Mouse (Mus musculus) ES-Bruce4 (cell line): Measurements from ENCODE around the gene Dolk. TPM values are rescaled to one million over a fixed set of nuclear protein-coding genes. Genes with fewer than 3 reads are reported as not detected.

Source experiments
- H3K27ac ChIP-seq: 2 replicates; pipeline ENCODE4 v1.5.1; 2012; ENCODE audit warnings: low read length, inconsistent platforms; ENCODE audit not compliant: insufficient read depth
- H3K27me3 ChIP-seq: 2 replicates; pipeline ENCODE4 v1.6.1; 2012; ENCODE audit warnings: mild to moderate bottlenecking, low read length, inconsistent platforms; ENCODE audit not compliant: control insufficient read depth, poor library complexity, insufficient read depth, severe bottlenecking
- H3K36me3 ChIP-seq: 2 replicates; pipeline ENCODE4 v1.6.1; 2012; ENCODE audit warnings: inconsistent platforms, mild to moderate bottlenecking, low read length, moderate library complexity; ENCODE audit not compliant: control insufficient read depth, poor library complexity, insufficient read depth, severe bottlenecking
- H3K4me1 ChIP-seq: one replicate; pipeline ENCODE4 v1.8.1; 2011; ENCODE audit warnings: low read length; ENCODE audit not compliant: control insufficient read depth, insufficient read depth
- H3K4me3 ChIP-seq: 2 replicates; pipeline ENCODE4 v1.5.1; 2011; ENCODE audit warnings: low read depth, mild to moderate bottlenecking, low read length
- H3K9ac ChIP-seq: 2 replicates; pipeline ENCODE4 v1.6.1; 2012; ENCODE audit warnings: low read depth, mild to moderate bottlenecking, inconsistent platforms; ENCODE audit not compliant: poor library complexity, severe bottlenecking
- H3K9me3 ChIP-seq: replicated peaks from 2 replicates; pipeline ENCODE4 v1.6.1; 2012; ENCODE audit warnings: mild to moderate bottlenecking, low read length, inconsistent platforms; ENCODE audit not compliant: control insufficient read depth, poor library complexity, insufficient read depth, severe bottlenecking
- CTCF ChIP-seq: IDR thresholded peaks from one replicate; pipeline ENCODE4 v1.8.1; 2011; ENCODE audit warnings: low read depth, low read length
- EP300 ChIP-seq: IDR thresholded peaks from 2 replicates; pipeline ENCODE4 v1.6.1; 2011; ENCODE audit warnings: low read depth, low read length; ENCODE audit not compliant: insufficient read depth
- POLR2A ChIP-seq: IDR thresholded peaks from one replicate; pipeline ENCODE4 v1.8.1; 2011; ENCODE audit warnings: low read length; ENCODE audit not compliant: insufficient read depth
- polyA plus RNA-seq: library from polyadenylated mRNA; stranded (reverse); fragments of >200 nt; gene quantifications from 2 replicates; pipeline ENCODE4 v1.2.4, GENCODE M21; 2011; ENCODE audit warnings: low read depth; ENCODE audit not compliant: missing spikeins, insufficient read depth, insufficient read length

The Dolk gene
- polyA plus RNA-seq, 1 experiment: 3.4 TPM

DNA sequence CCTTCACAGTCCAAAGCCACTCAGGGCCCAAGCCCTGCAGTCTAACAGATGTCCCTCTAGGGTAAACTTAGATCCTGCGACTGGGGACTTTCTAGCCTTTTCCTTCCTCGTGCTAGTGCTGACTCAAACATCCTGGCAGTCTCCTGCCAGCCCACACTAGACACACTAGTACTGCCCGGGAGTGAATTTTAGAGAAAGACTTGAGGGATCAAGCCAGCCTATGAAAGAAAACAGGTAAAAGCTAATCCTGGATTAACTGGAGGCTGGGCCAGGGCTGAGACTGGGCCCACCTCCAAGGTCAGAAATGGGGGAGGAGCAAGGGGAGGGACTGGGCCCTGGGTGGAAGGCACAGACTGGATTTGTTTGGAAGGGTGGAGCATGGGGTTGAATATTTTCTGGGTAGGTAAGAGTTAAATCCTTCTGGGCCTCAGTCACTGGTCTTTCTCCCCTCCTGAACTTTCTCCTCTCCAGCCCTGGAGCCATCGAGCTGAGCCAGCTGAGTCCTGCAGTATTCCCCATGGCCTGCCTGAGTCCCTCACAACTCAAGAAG, 19.7 kb downstream of the Dolk start:
- H3K27me3 ChIP-seq: no peaks in the 10 kb centered on the region
- H3K4me1 ChIP-seq: peaks cover 6% of the 10 kb centered on the region
- TF ChIP-seq EP300 (no peak), POLR2A (no peak), CTCF (no peak)
- peak overlapping the region; percentile 30 for H3K4me3 ChIP-seq
- peak overlapping the region; percentile 83 for H3K27ac ChIP-seq
- H3K9me3 ChIP-seq: no peaks in the 10 kb centered on the region
- peak overlapping the region; percentile 55 for H3K9ac ChIP-seq
- no peaks in the 10 kb centered on the region for H3K36me3 ChIP-seq

DNA sequence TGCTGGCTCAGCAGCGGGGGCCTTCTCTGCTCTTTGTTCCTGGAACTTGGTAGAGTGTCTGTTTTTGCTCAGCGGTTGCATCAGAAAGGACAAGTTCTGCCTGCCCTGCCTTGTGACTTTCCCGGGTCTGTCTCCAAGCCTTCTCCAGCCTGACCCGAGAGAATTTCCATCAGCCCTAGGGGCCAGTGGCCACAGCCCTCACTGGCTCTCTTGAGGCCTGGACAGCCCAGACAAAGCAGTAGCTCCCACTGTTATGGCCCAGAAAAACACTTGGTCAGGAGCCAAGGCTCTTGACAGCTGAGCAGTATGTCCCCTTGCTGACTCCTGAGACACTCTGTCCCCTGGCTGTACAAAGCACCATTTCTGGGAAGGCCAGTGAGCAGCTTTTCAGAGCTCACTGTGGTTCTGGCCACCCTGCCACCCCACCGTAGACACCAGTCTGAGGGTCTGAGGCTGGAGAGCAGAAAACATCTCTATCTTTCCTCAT, 20.3 kb downstream of the Dolk start, which contains the start of gene Phyhd1:
Gene Phyhd1, plus strand, starts transcription at position 437 of the 487 bp plus-strand sequence.
- TF ChIP-seq EP300 (0 out of 2 replicates have a peak, but pooled peaks have one; percentile 22), CTCF (no peak), POLR2A (no peak)
- Histone ChIP-seq H3K36me3 (no peaks in the 10 kb centered on the region), H3K4me3 (peak within 1 kb of the TSS; percentile 30)

DNA sequence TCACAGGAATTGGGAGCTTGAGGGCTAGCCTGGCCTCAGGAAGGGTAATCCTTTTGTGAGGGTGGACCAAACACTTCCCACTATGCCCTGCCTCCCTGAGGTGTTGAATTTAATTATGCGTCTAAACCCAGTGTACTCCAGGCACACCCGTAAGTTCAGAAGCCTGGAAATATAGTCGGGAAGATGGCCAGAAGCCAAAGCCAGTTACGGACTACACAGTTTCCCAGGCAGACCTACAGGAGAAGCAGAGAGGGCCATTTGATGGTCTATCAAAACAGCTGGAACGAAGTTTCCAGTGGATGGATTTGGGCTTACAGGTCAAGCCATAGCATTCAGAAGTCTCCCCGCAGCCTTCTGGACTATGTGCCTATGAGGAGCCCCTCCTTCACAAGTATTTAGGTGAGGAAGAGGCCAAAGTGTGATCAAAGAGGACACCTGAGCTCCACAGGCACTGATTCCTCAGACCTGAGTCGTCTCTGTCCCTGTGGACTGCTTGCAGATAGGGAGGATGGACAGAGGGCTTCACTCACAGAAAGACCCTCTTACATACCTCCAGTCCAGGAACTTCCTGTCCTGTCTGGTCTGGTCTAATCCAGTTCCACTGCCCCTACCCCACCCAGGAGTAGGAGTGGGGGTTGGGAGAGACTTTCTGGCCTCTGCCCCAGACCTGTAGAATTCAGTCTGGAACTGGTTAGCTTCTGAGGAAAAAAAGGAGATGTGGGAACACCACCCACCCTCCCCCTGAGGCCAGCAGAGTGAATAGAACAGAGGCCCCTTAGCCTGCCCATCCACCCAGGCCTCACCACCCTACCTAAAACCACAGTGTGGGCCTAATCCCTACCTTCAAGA, 21.2 kb downstream of the Dolk start:
- Histone ChIP-seq H3K9ac (0 out of 2 replicates have a peak overlapping the region, but pooled peaks have one; percentile 55), H3K27ac (peak overlapping the region; percentile 83), H3K36me3 (no peaks in the 10 kb centered on the region), H3K27me3 (no peaks in the 10 kb centered on the region), H3K4me3 (no peak overlapping the region), H3K9me3 (no peaks in the 10 kb centered on the region), H3K4me1 (peaks cover 6% of the 10 kb centered on the region)
- no peak for TF ChIP-seq POLR2A
- no peak for TF ChIP-seq CTCF
- peak; percentile 89 for TF ChIP-seq EP300

More for the DNA sequence above, 20.3 kb downstream of the Dolk start, which contains the start of gene Phyhd1:
- H3K9me3 ChIP-seq: no peaks in the 10 kb centered on the region
- no peaks in the 10 kb centered on the region for H3K27me3 ChIP-seq
- H3K27ac ChIP-seq: peak within 1 kb of the TSS; percentile 83
- H3K4me1 ChIP-seq: peaks cover 6% of the 10 kb centered on the region
- H3K9ac ChIP-seq: peak within 1 kb of the TSS; percentile 55

DNA sequence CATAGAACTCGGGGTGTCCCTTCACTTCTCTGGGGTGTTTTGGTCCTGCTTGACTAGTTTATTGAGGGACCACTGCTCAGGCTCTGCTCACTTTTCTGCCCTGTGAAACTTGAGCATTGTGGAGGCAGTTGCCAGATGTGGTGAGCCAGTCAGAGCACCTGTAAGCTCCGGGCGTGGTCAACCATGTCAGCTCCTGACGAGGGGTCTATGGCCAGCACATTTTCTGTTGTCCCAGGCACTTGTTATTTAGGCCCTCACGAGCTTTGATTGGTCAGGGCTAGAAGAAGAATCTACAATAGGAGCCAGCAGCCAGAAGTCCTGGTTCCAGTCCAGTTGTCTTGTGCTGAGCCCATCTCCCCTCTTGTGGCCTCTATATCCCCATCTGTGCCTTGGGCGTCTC, 22.3 kb downstream of the Dolk start:
- Histone ChIP-seq H3K36me3 (no peaks in the 10 kb centered on the region), H3K4me3 (no peak overlapping the region), H3K4me1 (peaks cover 6% of the 10 kb centered on the region), H3K27me3 (no peaks in the 10 kb centered on the region), H3K9me3 (no peaks in the 10 kb centered on the region), H3K27ac (0 out of 2 replicates have a peak overlapping the region, but pooled peaks have one; percentile 11), H3K9ac (no peak overlapping the region)
- no peak for TF ChIP-seq CTCF
- no peak for TF ChIP-seq POLR2A
- no peak for TF ChIP-seq EP300

DNA sequence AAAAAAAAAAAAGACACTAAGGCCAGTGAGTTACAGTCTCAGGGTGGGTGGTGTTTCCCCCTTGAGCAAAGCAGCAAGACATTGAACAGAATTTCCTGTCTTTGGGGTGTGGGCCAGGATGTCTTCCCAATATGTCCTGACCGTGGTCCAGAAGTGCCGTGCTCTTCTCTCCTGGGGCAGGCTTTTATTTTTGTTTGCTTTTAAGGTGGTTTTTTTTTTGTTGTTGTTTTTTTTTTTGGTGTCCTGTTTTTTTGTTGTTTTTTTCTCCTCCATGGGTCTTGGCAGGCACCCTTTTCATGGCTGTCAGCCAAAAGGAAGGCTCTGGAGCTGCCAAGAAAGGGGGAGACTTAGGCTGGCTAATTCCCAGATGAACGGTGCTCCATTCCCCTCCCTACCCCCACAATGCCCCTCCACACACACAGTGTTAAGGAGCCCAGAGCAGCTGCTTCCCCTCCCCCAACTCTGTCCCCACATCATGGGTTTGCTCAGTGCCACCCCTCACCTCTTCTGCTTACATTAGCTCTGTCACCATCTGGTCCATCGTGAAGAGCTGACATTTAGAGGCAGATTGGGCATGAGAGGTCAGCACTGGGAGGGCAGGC, 23.2 kb downstream of the Dolk start:
- H3K27me3 ChIP-seq: no peaks in the 10 kb centered on the region
- TF ChIP-seq EP300: no peak
- TF ChIP-seq POLR2A: no peak
- no peak for TF ChIP-seq CTCF
- H3K36me3 ChIP-seq: no peaks in the 10 kb centered on the region
- peaks cover 8% of the 10 kb centered on the region for H3K4me1 ChIP-seq
- no peaks in the 10 kb centered on the region for H3K9me3 ChIP-seq
- no peak overlapping the region for H3K9ac ChIP-seq
- H3K4me3 ChIP-seq: no peak overlapping the region
- no peak overlapping the region for H3K27ac ChIP-seq
